Mouse (Mus musculus): ENCODE data around the gene Commd7. TPM values are rescaled to one million over a fixed set of nuclear protein-coding genes. Genes with fewer than 3 reads are reported as not detected.

The Commd7 gene
- total RNA-seq, 2 experiments from 2014 or later: 27.2 to 27.7 TPM

DNA sequence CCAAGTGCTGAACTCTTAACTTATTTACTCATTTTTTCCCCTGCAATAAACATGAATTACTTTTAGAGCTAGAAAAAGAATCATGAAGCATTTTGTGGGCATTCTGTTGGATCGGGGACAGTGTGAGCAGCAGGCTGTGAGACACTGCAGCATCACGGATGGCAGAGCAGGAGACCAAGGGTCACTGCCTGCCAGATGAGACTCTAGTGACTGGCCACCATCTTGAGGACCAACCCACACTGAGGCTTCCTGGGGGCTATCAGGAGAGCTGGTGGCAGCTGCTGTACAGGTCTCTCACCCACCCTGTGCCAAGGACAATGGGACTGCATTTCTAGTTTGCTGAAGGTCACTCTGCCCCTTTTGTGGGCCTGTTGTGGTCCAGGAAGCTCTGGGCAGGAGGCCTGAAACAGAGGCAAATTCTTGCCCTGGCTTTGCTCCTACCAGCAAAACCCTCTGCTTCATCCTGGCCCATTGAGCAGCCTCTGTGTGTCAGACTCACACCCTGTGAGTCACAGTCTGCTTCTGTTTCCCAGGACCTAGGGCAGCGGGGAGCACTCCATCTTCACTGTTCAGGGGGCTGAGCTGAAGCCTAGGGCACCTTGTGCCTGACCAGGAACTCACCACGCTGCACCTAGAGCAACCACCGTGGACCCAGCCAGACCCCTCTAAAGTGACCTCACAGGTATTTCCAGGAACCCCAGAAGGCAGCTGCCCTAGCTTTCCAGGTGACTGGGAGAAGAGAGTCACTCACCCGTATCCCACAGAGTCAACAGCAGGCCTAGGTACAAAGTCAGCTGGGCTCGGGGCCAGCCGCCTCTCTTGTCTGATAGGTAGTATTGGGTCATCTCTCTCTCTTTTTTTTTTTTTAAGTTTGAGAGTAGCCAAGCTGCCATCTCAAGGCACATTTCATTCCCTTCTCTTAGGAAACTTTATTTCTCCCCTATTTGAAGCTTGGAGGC is 40.2 kb downstream of the Commd7 start:
- DNase-seq (ENCODE audit: low spot score in 2 of 2): no peak

DNA sequence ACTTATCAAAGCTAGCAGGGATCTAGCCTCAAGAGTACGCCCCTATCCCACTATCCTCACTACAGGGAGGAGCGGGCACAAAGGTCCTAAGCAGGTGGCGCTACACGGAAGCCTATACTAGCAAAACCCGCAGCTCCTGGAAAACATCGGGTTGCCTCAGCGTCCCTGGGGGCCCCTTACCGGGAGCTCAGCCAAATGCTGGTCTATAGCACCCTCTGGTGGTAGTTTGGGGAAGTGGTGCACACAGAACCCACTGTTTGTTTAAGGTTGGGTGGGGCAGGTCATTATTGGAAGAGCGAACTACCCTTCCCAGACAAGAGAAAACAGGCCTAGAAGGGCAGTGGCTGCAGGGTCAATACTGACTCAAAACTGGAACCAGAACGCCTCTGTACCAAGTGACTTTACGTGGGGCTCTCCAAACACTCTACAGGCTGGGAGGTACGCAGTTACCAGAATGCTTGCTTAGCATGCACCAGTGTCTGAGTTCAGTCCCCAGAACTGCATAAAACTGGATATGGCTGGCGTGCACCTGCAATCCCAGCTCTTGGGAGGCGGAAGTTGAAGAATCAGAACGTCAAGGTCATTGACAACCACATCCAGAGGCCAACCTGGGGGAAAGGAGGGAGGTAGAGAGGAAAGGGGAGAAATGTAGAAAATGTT is 45.9 kb downstream of the Commd7 start:
- peak; percentile 75 to 80 for DNase-seq (ENCODE audit: low spot score in 2 of 2)

DNA sequence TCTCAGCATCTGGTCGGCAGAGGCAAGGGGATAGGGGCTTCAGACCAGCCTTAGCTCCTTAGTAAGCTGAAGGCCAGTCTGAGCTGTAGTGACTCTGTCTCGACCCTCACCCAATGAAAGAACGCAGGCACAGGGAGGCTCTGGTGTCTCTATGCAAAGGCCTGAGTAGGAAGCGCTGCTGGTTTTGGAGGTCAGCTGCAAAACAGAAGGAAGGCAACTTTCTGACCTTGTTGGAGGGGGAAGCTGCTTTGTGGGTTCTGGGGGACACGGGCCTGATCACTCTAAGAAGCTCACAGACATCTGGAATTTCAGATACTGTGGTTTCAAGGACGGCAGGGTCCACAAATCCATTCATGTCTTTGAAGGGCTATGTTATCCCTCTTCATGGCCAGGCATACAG is 46.6 kb downstream of the Commd7 start:
- DNase-seq (ENCODE audit: low spot score in 2 of 2): no peak

DNA sequence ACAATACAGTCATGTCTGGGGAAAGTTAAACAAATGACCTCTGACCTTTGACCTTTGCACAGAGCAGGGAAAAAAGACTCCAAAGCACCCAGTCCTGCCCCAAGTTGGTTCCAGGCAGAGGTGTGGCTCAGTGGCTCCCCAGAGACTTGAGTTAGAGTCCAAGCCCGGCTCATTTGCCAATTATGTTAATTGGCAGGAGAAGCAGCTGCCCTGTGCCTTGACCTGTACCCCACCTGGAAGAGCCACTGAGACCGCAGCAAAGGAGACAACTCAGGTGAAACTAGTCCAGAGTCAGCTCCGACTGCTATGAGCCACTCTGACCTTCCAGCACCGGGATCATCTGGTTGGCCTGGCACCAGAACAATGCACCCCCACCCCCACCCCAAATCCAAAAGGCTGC is 48.2 kb downstream of the Commd7 start:
- DNase-seq (ENCODE audit: low spot score in 2 of 2): no peak

DNA sequence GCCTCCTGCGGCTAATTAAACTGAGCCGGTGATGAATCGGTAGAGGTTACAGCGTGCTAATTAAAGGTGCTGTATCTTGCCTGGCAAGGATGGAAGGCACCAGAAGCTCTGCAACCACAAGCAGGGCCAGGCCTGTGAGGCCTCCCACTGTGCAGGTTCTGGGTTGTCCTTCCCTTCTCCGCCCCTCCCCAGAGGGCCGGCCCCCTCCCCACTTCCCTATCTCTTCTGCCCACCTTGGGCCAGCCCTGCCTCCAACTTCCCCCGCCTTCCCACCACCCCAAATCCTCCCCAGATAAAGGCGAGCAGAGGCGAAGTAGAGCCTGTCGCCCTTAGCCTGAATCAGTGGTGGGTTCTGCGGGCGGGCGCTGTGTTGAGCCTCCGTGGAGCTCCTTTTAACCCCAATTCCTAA is 48.9 kb downstream of the Commd7 start:
- DNase-seq (ENCODE audit: low spot score in 2 of 2): no peak

DNA sequence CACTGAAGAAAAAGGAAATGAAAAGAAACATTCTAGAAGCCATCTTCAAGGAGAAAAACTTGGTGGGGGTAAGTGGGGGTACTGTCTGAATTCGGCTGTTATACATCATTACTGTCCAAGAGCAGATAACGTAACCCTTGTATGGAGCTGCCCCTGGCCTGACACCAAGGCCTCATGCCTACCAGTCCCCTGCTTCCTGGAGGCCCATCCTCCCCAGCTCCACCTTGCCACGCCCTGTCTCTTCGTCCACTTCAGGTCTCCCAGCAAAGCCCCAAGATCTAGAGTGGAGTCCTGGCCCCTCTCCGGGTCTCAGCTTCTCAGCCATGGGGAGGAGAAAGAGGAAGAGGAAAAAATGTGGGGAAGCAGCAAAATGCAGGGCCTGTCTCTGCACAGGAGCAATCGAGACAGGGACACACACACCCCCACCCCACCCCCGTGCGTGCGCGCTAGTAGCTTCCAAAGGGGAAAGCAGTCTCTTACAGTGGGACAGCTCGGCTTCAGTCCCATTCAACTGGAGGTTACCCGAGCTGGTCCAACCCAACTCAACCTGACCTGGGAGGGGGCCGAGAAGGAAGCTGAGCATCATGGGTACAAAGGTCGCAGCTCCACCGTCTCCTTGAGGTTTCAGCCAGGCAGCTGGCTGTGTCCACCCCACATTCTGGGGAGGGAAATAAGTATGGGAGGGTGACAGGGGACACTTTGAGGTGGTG is 49.5 kb downstream of the Commd7 start:
- DNase-seq (ENCODE audit: low spot score in 2 of 2): no peak

- DNase-seq (ENCODE audit: low spot score in 2 of 2): no peak
These were observed 51.2 kb downstream of the Commd7 start for GRCm38 (mm10) chr2:153581416-153581815.

DNA sequence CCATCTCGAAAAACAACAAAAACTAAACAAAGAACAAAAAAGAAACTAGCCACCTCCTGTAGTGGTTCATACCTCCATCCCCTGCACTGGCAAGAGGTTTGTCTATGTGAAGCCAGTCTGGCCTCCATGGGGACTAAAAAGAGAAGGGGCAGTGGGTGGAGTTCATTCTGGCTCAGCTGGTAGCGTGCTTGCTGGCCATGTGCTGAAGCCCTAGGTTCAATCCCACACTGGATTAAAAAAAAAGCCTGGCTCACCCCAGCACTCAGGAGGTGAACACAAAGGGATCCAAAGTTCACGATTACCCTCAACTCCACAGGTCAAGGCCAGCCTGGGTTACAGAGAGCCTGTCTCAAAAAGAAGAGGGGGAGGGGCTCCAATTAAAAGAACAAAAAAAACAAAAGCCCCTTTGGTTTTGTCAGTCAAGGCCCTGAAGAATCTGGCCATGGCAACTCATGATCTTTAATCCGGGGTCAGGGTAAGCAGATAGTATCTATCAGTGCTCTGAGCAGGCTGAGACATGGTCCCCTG is 52.1 kb downstream of the Commd7 start:
- no peak for DNase-seq (ENCODE audit: low spot score in 2 of 2)

- DNase-seq (ENCODE audit: low spot score in 2 of 2): no peak
These were observed 52.5 kb downstream of the Commd7 start for GRCm38 (mm10) chr2:153580042-153580441.

- no peak for DNase-seq (ENCODE audit: low spot score in 2 of 2)
These were observed 55.5 kb downstream of the Commd7 start for GRCm38 (mm10) chr2:153577122-153577521.

DNA sequence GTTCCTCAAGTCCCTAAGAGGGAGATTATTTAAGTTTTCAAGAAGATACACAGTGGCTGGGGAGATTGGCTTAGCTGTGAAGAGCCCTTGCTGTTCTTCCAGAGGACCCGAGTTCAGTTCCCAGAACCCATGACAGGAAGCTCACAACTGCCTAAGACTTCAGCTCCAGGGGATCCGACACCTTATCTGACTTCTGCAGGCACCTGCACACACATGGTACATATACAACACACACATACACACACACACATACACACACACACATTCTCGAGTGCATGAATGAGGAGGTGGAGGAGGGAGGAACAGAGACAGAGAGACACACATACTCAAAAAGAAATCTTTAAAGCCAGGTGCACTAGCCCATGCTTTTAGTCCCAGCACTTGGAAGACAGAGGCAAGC is 56.4 kb downstream of the Commd7 start:
- no peak for DNase-seq (ENCODE audit: low spot score in 2 of 2)

DNA sequence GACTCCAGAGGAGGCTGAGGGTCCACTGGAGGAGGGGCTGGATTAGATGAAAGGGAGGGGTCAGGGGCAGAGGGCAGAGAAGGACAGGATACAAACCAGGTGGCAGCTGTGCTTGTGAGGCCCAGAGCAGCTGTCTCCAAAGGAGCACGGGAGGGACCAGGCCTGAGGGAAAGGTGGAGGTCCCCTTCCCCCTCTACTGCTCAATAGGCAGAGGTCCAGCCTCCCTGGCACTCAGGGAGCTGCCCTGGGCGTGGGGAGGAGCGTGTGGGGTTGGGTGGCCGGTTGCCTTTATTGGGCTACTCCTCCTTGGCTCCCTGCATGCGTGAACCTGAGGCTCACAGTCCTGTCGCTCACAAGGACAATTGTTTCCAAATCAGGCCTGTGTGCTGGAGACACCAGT is 57.0 kb downstream of the Commd7 start:
- DNase-seq (ENCODE audit: low spot score in 2 of 2): no peak

DNA sequence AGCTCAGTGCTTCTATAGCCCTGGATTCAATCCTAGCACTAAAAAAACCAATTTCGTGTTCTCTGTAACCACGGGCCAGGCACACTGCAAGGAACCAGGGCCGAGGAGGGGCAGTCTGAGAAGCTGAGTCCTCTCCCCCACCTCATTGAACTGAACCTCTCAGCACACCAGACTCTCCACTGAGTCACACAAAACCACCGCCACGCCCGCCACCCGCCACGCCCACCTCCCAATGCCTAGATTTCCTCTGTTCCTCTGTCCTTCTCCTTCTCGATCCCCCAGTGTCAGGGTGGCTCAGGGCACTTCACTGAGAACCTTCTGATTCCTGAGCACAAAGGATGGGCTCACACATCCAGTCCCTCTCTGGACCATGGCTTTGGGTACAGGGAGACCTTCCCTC is 59.5 kb downstream of the Commd7 start:
- DNase-seq (ENCODE audit: low spot score in 2 of 2): no peak

DNA sequence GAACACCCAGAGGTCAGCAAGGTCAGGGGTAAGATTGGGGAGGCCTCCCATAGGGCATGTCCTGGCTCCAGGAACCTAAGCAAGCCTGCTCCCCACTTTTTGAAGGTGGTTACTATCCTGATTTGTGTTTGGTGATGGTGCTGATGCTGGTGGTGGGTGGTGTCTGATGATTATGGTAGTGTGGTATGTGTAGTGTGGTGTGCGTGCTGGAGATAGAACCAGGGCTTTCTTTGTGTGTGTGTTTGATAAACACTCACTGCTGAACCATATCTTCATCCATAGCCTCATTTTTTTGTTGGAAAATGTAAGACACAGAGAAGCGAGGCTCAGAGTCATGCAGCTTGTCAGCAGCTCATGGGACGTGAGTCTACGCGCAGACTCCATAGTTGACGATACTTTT is 64.0 kb downstream of the Commd7 start:
- DNase-seq (ENCODE audit: low spot score in 2 of 2): no peak

DNA sequence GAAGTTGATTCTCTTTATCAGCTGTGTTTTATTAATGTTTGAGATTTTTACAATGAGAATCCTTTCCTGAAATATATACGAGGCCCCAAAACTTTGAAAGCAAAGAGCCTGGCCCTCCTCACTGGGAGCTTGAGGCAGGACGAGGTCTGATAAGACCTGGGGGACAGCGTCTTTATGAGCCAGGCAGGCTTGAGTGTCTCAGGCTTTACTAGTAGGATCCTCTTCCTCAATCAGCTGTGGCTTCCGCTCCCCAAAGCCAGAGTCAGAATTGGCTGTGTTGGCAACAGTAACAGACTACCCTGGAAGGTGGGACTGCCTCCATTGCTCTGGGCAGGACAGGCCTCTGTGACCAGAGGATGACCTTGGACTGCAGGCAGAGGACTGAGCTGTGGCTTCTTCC is 64.6 kb downstream of the Commd7 start:
- no peak for DNase-seq (ENCODE audit: low spot score in 2 of 2)

Other genes starting within 250 kb of the Commd7 start
- not detected for gene 4930404H24Rik, start 140.0 kb downstream of the Commd7 start, total RNA-seq (2021)
- 1 to 10 TPM; 7.5 to 9.1 TPM for gene Nol4l, start 102.8 kb downstream of the Commd7 start, total RNA-seq (2021)
- gene Dnmt3b, start 16.7 kb upstream of the Commd7 start, total RNA-seq (2021): 1 to 10 TPM; 3.5 to 3.8 TPM
- under 1 TPM in 1 of 2 experiments, not detected in 1; 0.83 TPM for gene Dnmt3c, start 63.9 kb upstream of the Commd7 start, total RNA-seq (2021)
- 100 to 1,000 TPM; 110 to 127 TPM for gene Mapre1, start 108.5 kb upstream of the Commd7 start, total RNA-seq (2021)
- gene Efcab8, start 147.2 kb upstream of the Commd7 start, total RNA-seq (2021): under 1 TPM; 0.26 to 0.34 TPM
- not detected for gene Sun5, start 238.3 kb upstream of the Commd7 start, total RNA-seq (2021)
- not detected for gene Bpifb2, start 242.3 kb upstream of the Commd7 start, total RNA-seq (2021)